Mouse (Mus musculus): ENCODE measurements around the gene Tbata. TPM values are rescaled to one million over a fixed set of nuclear protein-coding genes. Genes with fewer than 3 reads are reported as not detected.

The Tbata gene
- polyA plus RNA-seq, 1 experiment: 0.23 TPM

- TF ChIP-seq CTCF (IDR thresholded peaks at IDR 0.05; ENCODE audit: borderline replicate concordance, extremely low read depth, insufficient read depth, insufficient read length) (no peak), POLR2A (IDR thresholded peaks at IDR 0.05; ENCODE audit: borderline replicate concordance, extremely low read depth, insufficient read depth, insufficient read length, poor library complexity, severe bottlenecking) (no peak)
- DNase-seq (ENCODE audit: low read depth): no peak
Observed at GRCm38 (mm10) chr10:61212817-61213216, 41.1 kb downstream of the Tbata start.

- DNase-seq (ENCODE audit: low read depth): no peak
- TF ChIP-seq CTCF (IDR thresholded peaks at IDR 0.05; ENCODE audit: borderline replicate concordance, extremely low read depth, insufficient read depth, insufficient read length): peak; percentile 32; the same call in 1 of the 2 replicates
- no peak for TF ChIP-seq POLR2A (IDR thresholded peaks at IDR 0.05; ENCODE audit: borderline replicate concordance, extremely low read depth, insufficient read depth, insufficient read length, poor library complexity, severe bottlenecking)
Observed at GRCm38 (mm10) chr10:61215658-61216057, 43.9 kb downstream of the Tbata start.

GRCm38 (mm10) chr10:61216163-61216562 lies 44.4 kb downstream of the Tbata start:
- no peak for DNase-seq (ENCODE audit: low read depth)
- TF ChIP-seq POLR2A (IDR thresholded peaks at IDR 0.05; ENCODE audit: borderline replicate concordance, extremely low read depth, insufficient read depth, insufficient read length, poor library complexity, severe bottlenecking) (no peak), CTCF (IDR thresholded peaks at IDR 0.05; ENCODE audit: borderline replicate concordance, extremely low read depth, insufficient read depth, insufficient read length) (no peak)

- TF ChIP-seq POLR2A (IDR thresholded peaks at IDR 0.05; ENCODE audit: borderline replicate concordance, extremely low read depth, insufficient read depth, insufficient read length, poor library complexity, severe bottlenecking): no peak
- peak; percentile 15; the same call in 1 of the 2 replicates for TF ChIP-seq CTCF (IDR thresholded peaks at IDR 0.05; ENCODE audit: borderline replicate concordance, extremely low read depth, insufficient read depth, insufficient read length)
- DNase-seq (ENCODE audit: low read depth): no peak
Observed at GRCm38 (mm10) chr10:61219318-61219717, 47.6 kb downstream of the Tbata start.

- DNase-seq (ENCODE audit: low read depth): no peak
Observed at GRCm38 (mm10) chr10:61225694-61226093, 53.9 kb downstream of the Tbata start.

GRCm38 (mm10) chr10:61226784-61227396 lies 55.1 kb downstream of the Tbata start:
- DNase-seq (ENCODE audit: low read depth): no peak
- no peak for TF ChIP-seq CTCF (IDR thresholded peaks at IDR 0.05; ENCODE audit: borderline replicate concordance, extremely low read depth, insufficient read depth, insufficient read length)
- no peak for TF ChIP-seq POLR2A (IDR thresholded peaks at IDR 0.05; ENCODE audit: borderline replicate concordance, extremely low read depth, insufficient read depth, insufficient read length, poor library complexity, severe bottlenecking)

More at GRCm38 (mm10) chr10:61225694-61226093, 53.9 kb downstream of the Tbata start:
- TF ChIP-seq CTCF (IDR thresholded peaks at IDR 0.05; ENCODE audit: borderline replicate concordance, extremely low read depth, insufficient read depth, insufficient read length): no peak
- TF ChIP-seq POLR2A (IDR thresholded peaks at IDR 0.05; ENCODE audit: borderline replicate concordance, extremely low read depth, insufficient read depth, insufficient read length, poor library complexity, severe bottlenecking): no peak

- TF ChIP-seq CTCF (IDR thresholded peaks at IDR 0.05; ENCODE audit: borderline replicate concordance, extremely low read depth, insufficient read depth, insufficient read length) (no peak), POLR2A (IDR thresholded peaks at IDR 0.05; ENCODE audit: borderline replicate concordance, extremely low read depth, insufficient read depth, insufficient read length, poor library complexity, severe bottlenecking) (no peak)
- no peak for DNase-seq (ENCODE audit: low read depth)
Observed at GRCm38 (mm10) chr10:61231756-61232155, 60.0 kb downstream of the Tbata start.

- peak; percentile 50 for DNase-seq (ENCODE audit: low read depth)
- TF ChIP-seq POLR2A (IDR thresholded peaks at IDR 0.05; ENCODE audit: borderline replicate concordance, extremely low read depth, insufficient read depth, insufficient read length, poor library complexity, severe bottlenecking) (no peak), CTCF (IDR thresholded peaks at IDR 0.05; ENCODE audit: borderline replicate concordance, extremely low read depth, insufficient read depth, insufficient read length) (no peak)
Observed at GRCm38 (mm10) chr10:61232858-61233567, 61.3 kb downstream of the Tbata start.

GRCm38 (mm10) chr10:61234319-61234718 lies 62.6 kb downstream of the Tbata start:
- TF ChIP-seq CTCF (IDR thresholded peaks at IDR 0.05; ENCODE audit: borderline replicate concordance, extremely low read depth, insufficient read depth, insufficient read length): no peak
- no peak for TF ChIP-seq POLR2A (IDR thresholded peaks at IDR 0.05; ENCODE audit: borderline replicate concordance, extremely low read depth, insufficient read depth, insufficient read length, poor library complexity, severe bottlenecking)
- no peak for DNase-seq (ENCODE audit: low read depth)

- TF ChIP-seq POLR2A (IDR thresholded peaks at IDR 0.05; ENCODE audit: borderline replicate concordance, extremely low read depth, insufficient read depth, insufficient read length, poor library complexity, severe bottlenecking) (no peak), CTCF (IDR thresholded peaks at IDR 0.05; ENCODE audit: borderline replicate concordance, extremely low read depth, insufficient read depth, insufficient read length) (no peak)
- no peak for DNase-seq (ENCODE audit: low read depth)
Observed at GRCm38 (mm10) chr10:61235677-61236267, 64.0 kb downstream of the Tbata start.

GRCm38 (mm10) chr10:61236683-61237390 lies 65.1 kb downstream of the Tbata start:
- no peak for TF ChIP-seq CTCF (IDR thresholded peaks at IDR 0.05; ENCODE audit: borderline replicate concordance, extremely low read depth, insufficient read depth, insufficient read length)
- no peak for TF ChIP-seq POLR2A (IDR thresholded peaks at IDR 0.05; ENCODE audit: borderline replicate concordance, extremely low read depth, insufficient read depth, insufficient read length, poor library complexity, severe bottlenecking)
- no peak for DNase-seq (ENCODE audit: low read depth)

All from brain, embryonic 14.5 days (tissue).